Mouse (Mus musculus) ES-Bruce4 (cell line): Measurements from ENCODE around the gene Glg1.

ENCODE experiments used
- CTCF ChIP-seq: IDR thresholded peaks from one replicate; pipeline ENCODE4 v1.8.1; 2011; ENCODE audit warnings: low read depth, low read length
- EP300 ChIP-seq: IDR thresholded peaks from 2 replicates; pipeline ENCODE4 v1.6.1; 2011; ENCODE audit warnings: low read depth, low read length; ENCODE audit not compliant: insufficient read depth
- POLR2A ChIP-seq: IDR thresholded peaks from one replicate; pipeline ENCODE4 v1.8.1; 2011; ENCODE audit warnings: low read length; ENCODE audit not compliant: insufficient read depth

GRCm38 (mm10) chr8:111187470-111187869 lies 71.5 kb downstream of the Glg1 start:
- no peak for TF ChIP-seq CTCF
- TF ChIP-seq POLR2A, result no peak
- TF ChIP-seq EP300, result no peak
